Mouse (Mus musculus): ENCODE data around the gene Vill. TPM values are rescaled to one million over a fixed set of nuclear protein-coding genes. Genes with fewer than 3 reads are reported as not detected.

Vill gene
- not detected in 2 replicates for polyA plus RNA-seq (2012)

GRCm38 (mm10) chr9:119052154-119052944 is at the start of gene Vill:
Gene Vill, plus strand, starts transcription at chr9:119052778.
- no peak for TF ChIP-seq GATA1 (IDR thresholded peaks at IDR 0.05; ENCODE audit: low read length)

- no peak for TF ChIP-seq GATA1 (IDR thresholded peaks at IDR 0.05; ENCODE audit: low read length)
Observed at GRCm38 (mm10) chr9:119003990-119004702, 48.4 kb upstream of the Vill start.

GRCm38 (mm10) chr9:119004703-119005076 is 47.9 kb upstream of the Vill start:
- TF ChIP-seq GATA1 (IDR thresholded peaks at IDR 0.05; ENCODE audit: low read length) = no peak

- TF ChIP-seq GATA1 (IDR thresholded peaks at IDR 0.05; ENCODE audit: low read length) = no peak
Observed at GRCm38 (mm10) chr9:119005303-119006029, 47.1 kb upstream of the Vill start.

GRCm38 (mm10) chr9:119007266-119007665 is 45.3 kb upstream of the Vill start:
- no peak for TF ChIP-seq GATA1 (IDR thresholded peaks at IDR 0.05; ENCODE audit: low read length)

DNA sequence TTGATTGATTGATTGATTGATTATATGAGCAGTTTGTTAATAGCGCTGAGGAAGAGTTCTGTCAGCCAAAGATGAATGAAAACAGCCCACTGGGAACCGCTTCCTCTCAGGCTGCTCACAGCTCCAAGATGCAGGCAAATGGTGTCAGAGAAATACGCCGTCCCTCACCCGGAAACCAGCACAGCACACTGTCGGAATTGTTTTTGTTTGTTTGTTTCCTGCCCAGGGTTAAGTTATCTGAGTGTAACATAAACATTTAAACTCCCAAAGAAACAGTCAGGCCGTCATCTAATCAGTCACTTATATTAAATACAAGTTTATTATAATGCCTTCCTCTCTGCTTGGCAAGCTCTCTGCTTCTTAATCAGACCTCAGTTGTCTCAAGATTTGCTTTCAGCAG is 43.7 kb upstream of the Vill start:
- no peak for TF ChIP-seq GATA1 (IDR thresholded peaks at IDR 0.05; ENCODE audit: low read length)

DNA sequence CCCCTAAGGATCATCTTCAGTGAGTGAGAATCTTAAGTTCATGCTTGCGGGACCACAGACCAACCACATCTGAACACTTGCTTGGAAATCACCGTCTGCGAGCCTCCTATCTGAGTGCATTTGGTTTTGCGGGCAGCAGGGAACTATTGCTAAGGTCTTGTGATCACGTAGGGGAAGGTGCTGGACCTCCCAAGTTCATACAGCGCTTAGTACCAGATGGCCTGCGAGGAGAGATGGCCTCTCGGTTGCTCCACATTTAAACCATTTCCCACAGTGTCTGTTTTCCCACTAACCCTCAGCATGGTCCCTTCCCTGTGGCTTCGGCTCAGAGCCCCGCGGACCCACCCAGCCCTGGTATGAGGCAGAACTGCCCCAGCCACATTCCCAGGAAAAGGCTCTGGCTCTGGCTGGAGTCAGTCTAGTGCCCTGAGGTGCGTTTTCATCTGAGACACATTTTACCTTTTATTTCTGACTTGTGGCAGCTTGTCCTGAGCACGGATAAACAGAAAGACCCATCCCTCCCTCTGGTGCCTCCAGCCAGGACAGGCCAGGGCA is 42.3 kb upstream of the Vill start:
- no peak for TF ChIP-seq GATA1 (IDR thresholded peaks at IDR 0.05; ENCODE audit: low read length)

DNA sequence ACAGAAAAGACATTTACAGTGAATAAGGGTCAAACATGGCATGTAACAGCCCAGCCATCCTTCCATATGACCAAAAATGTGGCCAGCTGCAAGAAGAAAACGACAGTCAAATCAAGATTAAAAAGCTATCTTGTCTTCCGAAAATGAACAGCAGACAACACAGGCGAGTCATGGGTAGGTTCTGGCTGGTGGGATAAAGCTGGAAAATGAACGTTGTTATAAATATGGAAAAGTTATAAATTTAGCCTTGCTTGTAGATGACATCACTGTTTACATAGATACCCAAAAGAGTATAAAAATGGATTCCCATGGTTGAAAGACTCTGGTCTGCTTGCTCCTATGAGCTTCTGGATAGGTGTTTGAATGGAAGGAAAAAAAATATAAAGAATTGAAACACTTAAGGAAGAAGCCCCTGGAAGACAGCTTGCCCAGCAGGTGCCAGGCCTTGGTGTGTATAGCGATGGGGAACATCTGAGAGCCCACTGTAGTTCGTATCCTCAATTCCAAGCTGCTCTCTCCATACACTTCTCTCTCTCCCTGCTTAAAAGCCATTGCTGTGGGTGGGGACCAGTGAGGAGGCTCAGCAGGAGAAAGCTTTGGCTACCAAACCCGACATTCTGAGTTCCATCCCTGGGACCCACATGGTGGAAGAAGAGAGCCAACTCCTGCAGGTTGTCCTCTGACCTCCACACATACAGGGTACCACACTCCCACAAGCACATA is 35.6 kb upstream of the Vill start:
- no peak for TF ChIP-seq GATA1 (IDR thresholded peaks at IDR 0.05; ENCODE audit: low read length)

GRCm38 (mm10) chr9:119021731-119022130 is 30.8 kb upstream of the Vill start:
- no peak for TF ChIP-seq GATA1 (IDR thresholded peaks at IDR 0.05; ENCODE audit: low read length)

- TF ChIP-seq GATA1 (IDR thresholded peaks at IDR 0.05; ENCODE audit: low read length) = no peak
Observed at GRCm38 (mm10) chr9:119025263-119025662, 27.3 kb upstream of the Vill start.

DNA sequence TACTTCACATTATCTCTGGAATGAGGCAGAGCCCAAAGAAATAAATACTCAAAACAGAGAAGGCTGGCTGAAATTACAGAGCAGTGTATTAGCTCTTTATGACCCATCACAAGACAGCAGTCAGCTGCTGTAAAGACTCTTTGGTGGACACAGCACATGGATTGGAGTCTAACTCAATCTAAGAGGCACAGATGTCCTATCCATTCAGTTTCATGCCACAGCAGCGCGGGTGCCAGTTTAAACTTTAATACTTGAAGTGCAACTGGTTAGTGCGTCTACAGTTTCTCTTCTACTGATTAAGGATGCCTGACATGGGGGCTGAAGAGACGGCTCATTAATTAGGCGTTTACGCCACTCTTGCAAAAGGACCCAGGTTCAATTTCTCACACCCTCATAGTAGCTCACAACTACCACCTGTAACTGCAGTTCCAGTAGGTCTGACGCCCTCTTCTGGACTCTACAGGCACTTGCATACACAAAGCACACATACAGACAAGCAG is 26.7 kb upstream of the Vill start:
- TF ChIP-seq GATA1 (IDR thresholded peaks at IDR 0.05; ENCODE audit: low read length) = no peak

DNA sequence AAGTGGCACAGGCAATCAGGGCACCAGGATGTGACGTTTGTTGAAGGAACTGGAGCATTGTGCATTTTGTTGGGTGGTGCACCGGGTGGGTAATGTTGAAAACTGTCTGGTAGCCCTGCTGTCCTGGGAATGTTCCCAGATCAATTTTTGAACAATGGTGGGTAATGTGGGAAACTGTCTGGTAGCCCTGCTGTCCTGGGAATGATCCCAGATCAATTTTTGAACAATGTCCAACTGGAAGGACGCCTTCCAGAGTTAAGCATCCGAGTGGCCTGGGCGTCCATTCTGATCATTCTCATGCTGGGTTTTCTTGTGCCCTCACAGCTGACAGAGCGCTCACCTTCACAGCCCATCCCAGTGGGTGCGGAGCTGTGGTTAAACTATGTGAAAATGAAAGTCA is 25.2 kb upstream of the Vill start:
- no peak for TF ChIP-seq GATA1 (IDR thresholded peaks at IDR 0.05; ENCODE audit: low read length)

DNA sequence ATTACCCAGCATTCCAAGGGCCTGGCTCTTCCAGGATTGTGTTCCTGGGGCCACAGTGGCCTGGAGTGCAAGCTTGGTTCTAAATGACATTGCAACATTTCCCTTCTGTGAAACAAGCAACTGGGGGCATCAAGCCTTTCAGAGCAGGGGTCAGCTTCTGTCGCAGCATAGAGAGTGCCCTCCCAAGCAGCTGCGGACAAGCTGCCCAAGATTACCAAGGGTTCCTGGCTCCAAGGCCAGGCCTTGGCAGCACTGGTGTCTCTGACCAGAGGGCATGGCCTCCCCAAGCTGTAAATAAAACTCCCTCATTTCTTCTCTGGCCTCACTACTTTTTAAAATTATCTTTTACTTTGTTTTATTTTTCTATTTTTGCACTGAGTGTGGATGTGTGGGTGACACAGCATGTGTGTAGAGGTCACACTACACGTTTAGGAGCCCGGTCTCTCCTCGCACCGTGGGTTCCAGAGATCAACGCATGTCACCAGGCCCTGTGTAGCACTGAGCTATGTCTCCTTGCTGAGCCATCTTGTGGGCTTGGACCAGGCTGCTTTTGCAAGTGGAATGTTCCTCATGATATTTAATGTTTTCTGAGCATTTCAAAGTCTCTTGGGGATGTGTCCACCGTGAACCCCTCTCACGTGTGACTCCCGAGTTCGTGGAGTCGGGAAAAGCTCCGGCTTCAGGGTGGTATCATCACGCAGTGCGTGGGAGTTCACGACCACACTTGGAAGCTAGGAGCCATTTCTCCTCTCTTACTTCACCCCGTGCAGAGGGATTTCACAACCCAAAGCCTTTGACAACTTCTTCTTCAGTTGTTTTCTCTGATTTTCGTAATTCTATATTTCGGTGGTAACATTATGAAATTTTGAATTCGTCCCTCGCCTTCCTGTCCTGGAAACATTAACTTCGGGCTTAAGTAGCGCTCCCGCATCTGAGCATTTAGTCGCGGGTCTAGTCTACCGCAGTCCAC is 24.1 kb upstream of the Vill start:
- TF ChIP-seq GATA1 (IDR thresholded peaks at IDR 0.05; ENCODE audit: low read length) = no peak

DNA sequence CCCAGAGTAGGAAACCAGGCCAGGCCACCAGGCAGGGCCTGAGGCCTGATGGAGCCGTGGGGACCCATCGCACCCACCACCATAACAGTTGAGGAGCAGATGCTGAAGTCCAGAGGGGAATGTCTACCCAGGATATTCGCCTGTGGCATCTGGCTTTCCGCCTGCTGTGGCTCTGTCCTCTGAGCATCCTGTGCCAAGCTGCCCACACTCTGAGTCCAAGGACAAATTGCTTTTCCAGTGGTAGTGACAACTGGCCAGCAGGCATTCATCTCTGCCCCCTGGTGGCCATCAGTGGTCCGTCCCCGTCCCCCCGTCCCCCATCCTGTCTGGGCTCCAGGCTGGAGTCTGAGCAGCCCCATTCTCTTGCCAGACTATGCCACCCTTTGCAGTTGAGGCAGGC is 23.0 kb upstream of the Vill start:
- TF ChIP-seq GATA1 (IDR thresholded peaks at IDR 0.05; ENCODE audit: low read length) = no peak
